Mouse (Mus musculus) stomach, embryonic 15.5 days (tissue): Measurements from ENCODE around the gene Pear1. TPM values are rescaled to one million over a fixed set of nuclear protein-coding genes. Genes with fewer than 3 reads are reported as not detected.

Experiments
- ATAC-seq: fragments of 200-750 bp; cut with Nextera tagmentation; 2 replicates; pipeline ENCODE4 v1.8.0; 2017; ENCODE audit warnings: low read depth, moderate number of reproducible peaks, moderate TSS enrichment; ENCODE audit not compliant: insufficient read depth, low FRiP score
- H3K27ac ChIP-seq: fragments of 300-500 bp; sonication (generic); 2 replicates; pipeline ENCODE4 v1.5.1; 2015; ENCODE audit warnings: mild to moderate bottlenecking, inconsistent platforms
- H3K27me3 ChIP-seq: fragments of 300-500 bp; sonication (generic); replicated peaks from 2 replicates; pipeline ENCODE4 v1.6.1; 2015; ENCODE audit warnings: inconsistent platforms
- H3K36me3 ChIP-seq: fragments of 300-500 bp; sonication (generic); 2 replicates; pipeline ENCODE4 v1.6.1; 2015; ENCODE audit warnings: inconsistent platforms
- H3K4me1 ChIP-seq: fragments of 300-500 bp; sonication (generic); 2 replicates; pipeline ENCODE4 v1.6.1; 2015; ENCODE audit warnings: inconsistent platforms
- H3K4me2 ChIP-seq: fragments of 300-500 bp; sonication (generic); 2 replicates; pipeline ENCODE4 v1.6.1; 2015; ENCODE audit warnings: mild to moderate bottlenecking, inconsistent platforms
- H3K4me3 ChIP-seq: fragments of 300-500 bp; sonication (generic); replicated peaks from 2 replicates; pipeline ENCODE4 v1.5.1; 2015; ENCODE audit warnings: inconsistent platforms
- H3K9ac ChIP-seq: fragments of 300-500 bp; sonication (generic); 2 replicates; pipeline ENCODE4 v1.6.1; 2015; ENCODE audit warnings: inconsistent platforms
- H3K9me3 ChIP-seq: fragments of 300-500 bp; sonication (generic); 2 replicates; pipeline ENCODE4 v1.6.1; 2016; ENCODE audit warnings: inconsistent platforms
- WGBS: fragments of 180-500 bp; shearing (Covaris S2); methylation state at CpG from one replicate; pipeline ENCODE4 v1.1.7; 2015; 5-methylcytosine and 5-hydroxymethylcytosine counted together
- polyA plus RNA-seq: library from polyadenylated mRNA; unstranded; fragments of >200 nt; fragmentation: Nextera tagmentation; extraction: Ambion mirVana; gene quantifications from 2 replicates; pipeline ENCODE4 v1.2.1, GENCODE M21; 2015

Gene Pear1
- polyA plus RNA-seq, 1 experiment from 2014 or later = 23.4 TPM

DNA sequence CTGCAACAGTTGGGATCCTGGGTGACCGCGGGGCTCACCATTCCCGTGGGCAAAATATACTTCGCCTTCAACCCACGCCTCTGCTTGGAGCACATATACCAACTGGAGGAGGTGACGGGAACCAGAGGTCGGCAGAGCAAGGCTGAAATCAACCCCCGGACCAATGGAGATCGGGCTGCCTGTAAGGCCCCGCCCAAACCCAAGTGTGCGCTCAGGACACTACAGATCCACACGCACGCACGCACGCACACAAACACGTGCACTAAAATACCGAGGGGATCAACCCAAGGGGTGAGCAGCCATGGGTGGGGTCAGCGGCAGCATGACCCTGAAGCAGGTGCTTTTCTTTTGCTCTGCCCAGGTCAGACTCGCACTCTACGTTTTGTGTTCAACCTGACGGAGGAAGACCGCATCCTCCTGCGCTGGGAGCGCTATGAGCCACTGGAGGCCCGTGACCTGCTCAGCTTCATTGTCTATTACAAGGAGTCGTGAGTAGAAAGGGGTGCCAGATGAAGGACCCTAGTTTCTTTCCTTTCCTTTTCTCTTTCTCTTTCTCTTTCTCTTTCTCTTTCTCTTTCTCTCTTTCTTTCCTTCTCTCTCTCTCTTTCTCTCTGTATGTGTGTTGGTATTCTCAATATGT, 19.9 kb downstream of the Pear1 start:
- Histone ChIP-seq H3K4me2 (peak overlapping the region; percentile 47), H3K4me1 (peaks cover 7% of the 10 kb centered on the region), H3K4me3 (peak overlapping the region; percentile 19), H3K27me3 (peaks cover 74% of the 10 kb centered on the region), H3K27ac (no peak overlapping the region), H3K9me3 (no peaks in the 10 kb centered on the region), H3K9ac (no peak overlapping the region), H3K36me3 (no peaks in the 10 kb centered on the region)
- 7% methylated on average over 26 of the region's 26 CpGs for WGBS
- ATAC-seq = peak; percentile 25; the same call in 1 of the 2 replicates

DNA sequence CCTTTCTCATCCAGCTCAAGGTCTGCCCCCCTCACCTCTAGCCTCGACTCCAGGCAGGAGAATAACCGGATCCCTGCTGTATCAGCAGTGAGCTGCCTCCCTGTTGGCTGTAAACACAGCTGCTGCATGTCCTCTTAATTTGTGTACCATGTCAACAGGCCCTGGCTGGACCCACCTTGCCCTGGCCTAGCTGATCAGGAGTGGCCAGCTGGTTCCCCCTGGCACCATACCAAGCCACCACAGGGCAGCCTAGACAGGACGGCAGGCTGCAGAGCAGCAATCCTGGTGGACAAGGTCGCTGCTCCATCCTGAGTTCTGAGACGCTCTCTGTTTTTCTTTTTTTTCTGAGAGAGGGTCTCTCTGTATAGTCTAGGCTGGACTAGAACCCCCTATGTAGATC, 22.4 kb downstream of the Pear1 start:
- WGBS = 48% methylated on average over 5 of the region's 5 CpGs
- H3K4me2 ChIP-seq = no peak overlapping the region
- no peak overlapping the region for H3K9ac ChIP-seq
- H3K9me3 ChIP-seq = no peaks in the 10 kb centered on the region
- peaks cover 16% of the 10 kb centered on the region for H3K4me1 ChIP-seq
- no peak overlapping the region for H3K4me3 ChIP-seq
- H3K27ac ChIP-seq = no peak overlapping the region
- no peaks in the 10 kb centered on the region for H3K36me3 ChIP-seq
- ATAC-seq = peak; percentile 52; the same call in 1 of the 2 replicates
- H3K27me3 ChIP-seq = peaks cover 83% of the 10 kb centered on the region

DNA sequence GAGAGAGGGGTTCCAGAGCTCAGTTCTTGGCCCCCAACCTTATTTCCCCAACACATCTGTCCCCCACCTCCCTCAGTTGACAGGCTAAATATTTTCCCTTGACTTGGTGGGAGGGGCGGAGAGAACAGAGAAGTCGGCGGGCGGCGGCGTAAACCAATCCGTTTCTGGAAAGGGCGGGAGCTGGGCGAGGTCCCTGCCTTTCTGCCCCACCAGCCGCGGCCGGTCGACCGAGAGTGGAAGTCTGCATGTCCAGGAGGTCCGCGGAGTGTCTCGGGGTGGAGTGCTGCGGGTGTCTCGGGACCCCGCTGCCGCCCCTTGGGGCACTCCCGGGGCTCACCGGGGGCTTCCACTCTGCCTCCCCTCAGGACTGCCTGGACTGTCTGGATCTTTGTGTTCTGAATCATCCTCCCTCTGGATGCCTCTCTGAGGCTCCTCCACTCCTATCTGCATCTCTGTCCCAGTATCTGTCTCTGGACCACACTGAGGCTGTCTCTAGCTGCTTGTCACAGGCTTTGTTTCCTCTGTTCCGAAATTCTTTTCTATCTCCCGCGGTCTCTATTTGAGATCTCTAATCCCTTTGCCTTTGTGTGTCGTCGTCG, 27.3 kb downstream of the Pear1 start, which contains the start of gene Insrr:
TSS of gene Insrr (plus strand) at position 216 of the 599 bp plus-strand sequence.
- WGBS = 2% methylated on average over 29 of the region's 29 CpGs
- ATAC-seq = no peak
- no peaks in the 10 kb centered on the region for H3K9me3 ChIP-seq

DNA sequence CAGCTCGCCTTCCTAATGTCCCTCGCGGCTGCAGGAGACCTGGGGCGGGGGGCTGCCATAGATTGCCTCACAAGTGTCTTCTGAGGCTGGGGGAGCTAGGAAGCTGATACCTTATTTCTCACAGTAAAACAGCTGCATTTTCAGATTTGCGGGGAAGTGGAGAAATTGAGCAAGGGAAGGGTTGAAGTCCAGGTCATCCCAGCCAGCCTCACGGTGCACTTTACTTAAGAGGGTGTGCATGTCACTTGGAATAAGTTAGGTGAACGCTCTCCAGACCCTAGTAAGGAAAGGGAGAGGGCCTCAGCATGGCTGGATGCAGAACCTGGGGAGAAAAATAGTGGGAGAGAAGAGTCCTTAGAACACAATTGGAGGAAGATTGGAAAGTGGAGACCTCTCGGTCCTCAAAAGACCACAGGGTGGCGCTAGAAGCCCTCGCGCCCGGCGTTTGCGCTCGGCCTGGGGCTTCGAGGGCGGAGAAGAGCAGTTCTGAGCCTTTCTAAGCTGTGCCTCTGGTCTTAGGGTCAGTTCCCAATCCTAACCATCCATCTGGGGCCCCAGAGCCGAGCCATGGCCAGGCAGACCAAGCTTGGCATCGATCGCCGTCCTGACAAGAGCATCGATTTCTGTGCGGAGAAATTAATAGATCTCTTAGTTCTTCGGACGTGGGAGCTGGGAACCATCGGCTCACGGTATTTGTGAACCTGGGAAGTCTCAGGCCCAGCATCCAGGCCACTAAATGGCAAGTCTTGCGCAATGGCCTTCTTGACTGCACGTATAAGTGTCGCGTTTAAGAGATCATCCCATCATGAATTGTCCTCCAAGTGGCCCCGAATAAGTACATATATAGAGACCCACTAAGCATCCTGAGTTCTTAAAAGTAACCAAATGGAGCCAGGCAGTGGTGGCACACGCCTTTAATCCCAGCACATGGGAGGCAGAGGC, 28.5 kb downstream of the Pear1 start:
- H3K27ac ChIP-seq = no peak overlapping the region
- WGBS = 16% methylated on average over 33 of the region's 33 CpGs
- peak overlapping the region; percentile 55 for H3K4me2 ChIP-seq
- H3K9ac ChIP-seq = no peak overlapping the region
- no peaks in the 10 kb centered on the region for H3K36me3 ChIP-seq
- H3K27me3 ChIP-seq = peaks cover 95% of the 10 kb centered on the region
- peaks cover 32% of the 10 kb centered on the region for H3K4me1 ChIP-seq
- no peaks in the 10 kb centered on the region for H3K9me3 ChIP-seq
- ATAC-seq = no peak
- peak overlapping the region; percentile 32 for H3K4me3 ChIP-seq

More for the DNA sequence above, 27.3 kb downstream of the Pear1 start, which contains the start of gene Insrr:
- Histone ChIP-seq H3K4me3 (peak within 1 kb of the TSS; percentile 39), H3K9ac (no peak within 1 kb of the TSS), H3K4me1 (peaks cover 32% of the 10 kb centered on the region), H3K36me3 (no peaks in the 10 kb centered on the region), H3K27ac (no peak within 1 kb of the TSS), H3K27me3 (peaks cover 92% of the 10 kb centered on the region), H3K4me2 (peak within 1 kb of the TSS; percentile 84)

DNA sequence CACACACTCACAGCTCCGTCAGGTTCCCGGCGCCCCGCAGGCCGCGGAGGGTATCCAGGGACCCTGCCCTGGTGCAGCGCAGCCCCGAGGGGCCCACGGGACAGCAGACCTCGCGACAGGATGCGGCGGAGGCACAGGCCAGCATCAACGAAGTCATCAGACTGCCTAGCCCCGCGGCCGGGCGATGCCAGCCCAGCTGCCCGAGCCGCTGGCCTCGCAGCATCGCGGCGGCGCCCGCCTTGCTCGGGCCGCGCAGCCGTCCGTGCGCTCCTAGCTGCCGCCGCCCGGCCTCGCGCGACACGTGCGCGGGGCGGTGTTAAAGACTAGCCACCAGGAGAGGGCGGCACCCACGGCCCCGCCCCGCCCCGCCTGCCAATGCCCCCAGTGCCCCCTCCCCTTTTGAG, 29.2 kb downstream of the Pear1 start, which contains the start of gene Ntrk1:
TSS of gene Ntrk1 (minus strand) at position 241 of the 404 bp plus-strand sequence.
- Histone ChIP-seq H3K4me2 (peak within 1 kb of the TSS; percentile 55), H3K27me3 (peaks cover 88% of the 10 kb centered on the region), H3K9me3 (no peaks in the 10 kb centered on the region), H3K4me3 (peak within 1 kb of the TSS; percentile 32), H3K27ac (no peak within 1 kb of the TSS), H3K4me1 (peaks cover 34% of the 10 kb centered on the region), H3K9ac (no peak within 1 kb of the TSS), H3K36me3 (no peaks in the 10 kb centered on the region)
- ATAC-seq = 0 out of 2 replicates have a peak, but pooled peaks have one; percentile 37
- under 1% methylated on average over 46 of the region's 47 CpGs for WGBS

DNA sequence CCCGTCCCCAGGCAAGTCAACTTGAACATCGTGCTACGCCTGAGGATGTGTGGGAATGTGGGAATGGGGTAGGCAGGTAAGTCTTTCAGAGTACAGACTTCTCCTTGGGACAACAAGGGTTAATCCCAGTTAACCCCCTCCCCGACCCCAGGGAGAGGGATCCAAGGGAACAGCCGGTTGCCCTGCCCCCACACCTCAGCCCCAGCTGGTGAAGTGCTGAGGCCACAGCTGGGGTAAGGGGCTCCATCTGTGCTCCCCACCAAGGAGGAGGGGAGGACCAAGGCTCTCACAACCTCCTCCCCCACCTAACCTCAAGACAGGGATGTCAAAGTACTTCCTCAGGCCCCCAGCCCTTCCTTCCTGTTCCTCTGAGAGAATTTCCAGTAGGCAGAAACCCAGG, 34.3 kb downstream of the Pear1 start:
- Histone ChIP-seq H3K27me3 (peaks cover 40% of the 10 kb centered on the region), H3K4me2 (no peak overlapping the region), H3K27ac (no peak overlapping the region), H3K4me1 (peaks cover 15% of the 10 kb centered on the region), H3K9me3 (no peaks in the 10 kb centered on the region), H3K36me3 (no peaks in the 10 kb centered on the region), H3K4me3 (no peak overlapping the region), H3K9ac (no peak overlapping the region)
- ATAC-seq = no peak
- WGBS = 38% methylated on average over 5 of the region's 5 CpGs

DNA sequence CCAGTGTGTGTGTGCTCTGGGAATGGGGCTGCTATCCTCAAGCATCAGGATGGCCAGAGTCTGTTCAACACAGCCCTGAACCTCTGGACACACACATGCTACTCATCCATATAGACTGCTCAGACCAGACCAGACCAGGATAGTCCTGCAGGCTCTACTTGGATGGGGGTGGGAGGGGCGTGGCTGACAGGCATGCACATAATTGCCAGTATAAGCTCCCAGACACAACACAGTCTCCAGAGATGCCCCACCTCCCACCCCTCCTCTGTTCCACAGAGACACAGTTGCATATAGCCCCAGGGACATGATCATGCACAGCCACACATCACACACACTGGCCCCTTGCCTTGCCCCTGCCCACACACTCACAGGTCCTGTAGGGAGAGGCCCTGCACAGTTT, 34.9 kb downstream of the Pear1 start:
- H3K36me3 ChIP-seq = no peaks in the 10 kb centered on the region
- no peak overlapping the region for H3K4me3 ChIP-seq
- peaks cover 11% of the 10 kb centered on the region for H3K4me1 ChIP-seq
- no peak overlapping the region for H3K27ac ChIP-seq
- no peak overlapping the region for H3K4me2 ChIP-seq
- peak; percentile 20; the same call in 1 of the 2 replicates for ATAC-seq
- no peaks in the 10 kb centered on the region for H3K9me3 ChIP-seq
- H3K9ac ChIP-seq = no peak overlapping the region
- peaks cover 35% of the 10 kb centered on the region for H3K27me3 ChIP-seq
- WGBS = 48% methylated on average over 1 of the region's 1 CpGs

DNA sequence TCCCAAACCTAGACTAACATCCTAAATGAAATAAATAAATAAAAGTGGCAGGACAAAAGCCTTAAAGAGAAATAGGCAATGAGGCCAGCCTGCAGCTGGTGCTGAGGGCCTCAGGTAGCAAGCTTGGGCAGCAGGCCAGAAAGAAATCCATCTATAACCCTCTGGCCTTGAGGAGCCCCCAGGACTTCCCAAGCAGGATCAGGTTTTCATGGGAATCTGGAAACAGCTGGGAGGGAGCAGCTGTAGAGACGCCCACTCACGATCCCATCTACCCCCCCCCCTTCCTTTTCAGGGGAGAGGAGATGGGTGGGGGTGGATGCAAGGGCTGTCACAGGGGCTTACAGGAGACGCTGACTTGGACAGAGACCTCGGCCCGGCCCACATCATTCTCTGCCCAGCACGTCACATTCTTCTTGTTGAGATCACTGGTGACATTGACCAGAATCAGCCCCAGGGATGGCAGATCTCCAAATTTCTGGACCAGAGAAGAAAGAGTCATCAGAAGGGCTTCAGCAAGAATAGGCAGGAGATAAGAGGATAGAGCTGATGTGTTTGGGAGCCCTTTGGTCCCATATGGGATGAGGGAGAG, 38.4 kb downstream of the Pear1 start:
- H3K9me3 ChIP-seq = no peaks in the 10 kb centered on the region
- 19% methylated on average over 6 of the region's 6 CpGs for WGBS
- ATAC-seq = no peak
- no peak overlapping the region for H3K4me2 ChIP-seq
- H3K9ac ChIP-seq = no peak overlapping the region
- peaks cover under 1% of the 10 kb centered on the region; the same call in 1 of the 2 replicates for H3K27me3 ChIP-seq
- no peak overlapping the region for H3K27ac ChIP-seq
- no peaks in the 10 kb centered on the region for H3K36me3 ChIP-seq
- H3K4me3 ChIP-seq = no peak overlapping the region
- H3K4me1 ChIP-seq = peaks cover 11% of the 10 kb centered on the region

DNA sequence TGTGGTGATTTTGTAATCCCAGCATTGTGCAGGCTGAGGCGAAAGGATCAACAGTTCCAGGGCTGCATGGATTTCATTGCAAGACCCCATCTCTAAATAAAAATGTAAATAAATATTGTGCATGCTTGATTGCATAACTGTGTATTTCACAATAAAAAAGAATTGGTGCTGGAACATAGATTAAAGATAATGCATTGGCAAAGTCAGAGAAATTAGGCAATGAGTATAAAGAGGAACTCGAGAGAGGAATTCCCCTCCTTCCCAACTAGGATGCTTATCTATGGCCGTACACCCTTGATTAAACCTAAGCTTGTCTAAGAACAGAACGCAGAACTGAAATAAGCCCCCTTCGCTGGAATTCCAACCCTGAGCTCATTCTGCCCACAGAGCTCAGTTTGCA, 39.0 kb downstream of the Pear1 start:
- Histone ChIP-seq H3K9me3 (no peaks in the 10 kb centered on the region), H3K27me3 (no peaks in the 10 kb centered on the region), H3K36me3 (no peaks in the 10 kb centered on the region), H3K4me1 (peaks cover 11% of the 10 kb centered on the region), H3K9ac (no peak overlapping the region), H3K27ac (no peak overlapping the region), H3K4me2 (no peak overlapping the region), H3K4me3 (no peak overlapping the region)
- WGBS = 53% methylated on average over 5 of the region's 5 CpGs
- no peak for ATAC-seq

DNA sequence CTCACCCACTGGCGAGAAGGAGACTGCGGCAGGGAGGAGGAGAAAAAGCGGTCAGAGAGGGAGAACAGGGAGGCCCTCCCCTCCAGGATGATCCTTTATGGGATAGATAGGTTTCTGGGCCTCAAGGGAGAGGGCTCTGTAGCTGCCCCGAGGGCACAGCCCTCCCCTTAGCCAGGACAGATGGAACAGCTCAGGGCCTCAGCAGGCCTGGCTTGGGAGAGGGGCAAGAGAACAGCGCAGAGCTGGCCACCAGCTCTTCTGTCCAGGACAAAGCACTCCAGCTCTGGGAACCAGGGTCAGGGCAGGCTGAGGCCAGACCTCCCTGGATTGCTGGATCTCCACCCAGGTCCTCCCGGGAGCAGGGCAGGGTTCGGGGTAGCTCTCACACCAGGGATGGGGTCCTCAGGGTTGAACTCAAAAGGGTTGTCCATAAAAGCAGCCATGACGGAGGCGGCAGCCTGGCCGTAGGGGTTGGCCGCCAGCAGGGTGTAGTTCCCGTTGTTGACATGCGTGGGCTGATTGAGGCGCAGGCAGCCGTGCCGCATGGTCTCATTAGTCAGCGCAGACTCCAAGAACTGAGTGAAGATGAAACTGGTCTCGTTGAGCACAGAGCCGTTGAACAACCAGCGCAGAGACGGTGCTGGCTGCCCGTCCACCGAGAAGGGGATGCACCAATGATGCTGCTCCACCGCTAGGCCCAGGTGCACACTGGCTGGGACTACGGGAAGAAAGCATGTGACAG, 40.7 kb downstream of the Pear1 start:
- Histone ChIP-seq H3K4me1 (peaks cover 10% of the 10 kb centered on the region; the same call in 1 of the 2 replicates), H3K36me3 (no peaks in the 10 kb centered on the region), H3K4me2 (no peak overlapping the region), H3K9ac (no peak overlapping the region), H3K27ac (no peak overlapping the region), H3K4me3 (no peak overlapping the region), H3K27me3 (peaks cover 4% of the 10 kb centered on the region; the same call in 1 of the 2 replicates), H3K9me3 (no peaks in the 10 kb centered on the region)
- WGBS = 83% methylated on average over 25 of the region's 25 CpGs
- no peak for ATAC-seq

DNA sequence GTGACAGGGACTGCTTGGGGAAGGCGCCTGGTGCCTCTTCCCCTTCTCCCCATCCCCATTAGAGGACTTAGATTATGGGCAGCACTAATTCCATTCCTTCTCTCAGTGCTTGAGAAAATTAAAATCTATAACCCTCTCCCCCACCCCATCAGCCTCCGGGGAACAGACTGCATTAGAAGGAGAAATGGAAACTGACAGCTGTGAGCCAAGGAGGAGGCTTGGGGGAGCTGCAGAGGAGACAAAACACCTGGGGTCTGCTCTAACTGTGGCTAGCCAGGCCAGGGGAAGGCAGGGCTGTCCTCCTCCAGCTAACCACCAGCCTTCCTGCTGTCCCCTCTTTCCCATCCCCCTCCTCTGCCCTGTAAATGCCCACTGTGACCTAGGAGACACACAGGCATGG, 45.0 kb downstream of the Pear1 start:
- Histone ChIP-seq H3K4me1 (0 out of 2 replicates have a peak, but pooled peaks cover 3% of the 10 kb centered on the region), H3K36me3 (no peaks in the 10 kb centered on the region), H3K4me3 (no peak overlapping the region), H3K9ac (no peak overlapping the region), H3K27me3 (peaks cover 17% of the 10 kb centered on the region; the same call in 1 of the 2 replicates), H3K9me3 (no peaks in the 10 kb centered on the region), H3K4me2 (no peak overlapping the region), H3K27ac (no peak overlapping the region)
- no peak for ATAC-seq
- 49% methylated on average over 2 of the region's 2 CpGs for WGBS
